Mouse (Mus musculus): ENCODE measurements around the gene Rab20. TPM values are rescaled to one million over a fixed set of nuclear protein-coding genes. Genes with fewer than 3 reads are reported as not detected.
"Not testable (repeated sequence)": the region's sequence is repeated elsewhere in the genome, so short reads cannot be mapped to it uniquely, and the experiment has no call there.

Gene Rab20
- polyA plus RNA-seq, 1 experiment from 2014 or later: 0.77 TPM

GRCm38 (mm10) chr8:11475397-11475796 lies 3.1 kb downstream of the Rab20 start:
- 13% methylated on average over 9 of the region's 10 CpGs for WGBS
- Histone ChIP-seq H3K27ac (ENCODE audit: low read length) (no peak overlapping the region), H3K36me3 (ENCODE audit: control insufficient read depth, insufficient read depth, low read length) (no peaks in the 10 kb centered on the region), H3K4me1 (ENCODE audit: control insufficient read depth, insufficient read depth, low read length) (peaks cover 17% of the 10 kb centered on the region), H3K4me2 (ENCODE audit: low read length) (no peak overlapping the region), H3K27me3 (ENCODE audit: control insufficient read depth, insufficient read depth, low read depth, low read length) (peaks cover 59% of the 10 kb centered on the region), H3K4me3 (ENCODE audit: low read depth, low read length) (no peak overlapping the region), H3K9ac (ENCODE audit: low read depth, low read length) (no peak overlapping the region), H3K9me3 (replicated peaks; ENCODE audit: control insufficient read depth, low read length, poor library complexity, severe bottlenecking) (no peaks in the 10 kb centered on the region)
- ATAC-seq: no peak

- no peak for ATAC-seq
- no peak overlapping the region for H3K4me2 ChIP-seq (ENCODE audit: low read length)
- peaks cover 38% of the 10 kb centered on the region for H3K27me3 ChIP-seq (ENCODE audit: control insufficient read depth, insufficient read depth, low read depth, low read length)
- no peak overlapping the region for H3K27ac ChIP-seq (ENCODE audit: low read length)
- H3K4me3 ChIP-seq (ENCODE audit: low read depth, low read length): no peak overlapping the region
- 51% methylated on average over 4 of the region's 4 CpGs for WGBS
- peaks cover 10% of the 10 kb centered on the region for H3K4me1 ChIP-seq (ENCODE audit: control insufficient read depth, insufficient read depth, low read length)
- no peak overlapping the region for H3K9ac ChIP-seq (ENCODE audit: low read depth, low read length)
- H3K36me3 ChIP-seq (ENCODE audit: control insufficient read depth, insufficient read depth, low read length): no peaks in the 10 kb centered on the region
- no peaks in the 10 kb centered on the region for H3K9me3 ChIP-seq (replicated peaks; ENCODE audit: control insufficient read depth, low read length, poor library complexity, severe bottlenecking)
Measured at GRCm38 (mm10) chr8:11473072-11473471, 5.4 kb downstream of the Rab20 start.

- Histone ChIP-seq H3K27me3 (ENCODE audit: control insufficient read depth, insufficient read depth, low read depth, low read length) (peaks cover 24% of the 10 kb centered on the region), H3K27ac (ENCODE audit: low read length) (no peak overlapping the region), H3K4me2 (ENCODE audit: low read length) (no peak overlapping the region), H3K4me1 (ENCODE audit: control insufficient read depth, insufficient read depth, low read length) (peaks cover under 1% of the 10 kb centered on the region; the same call in 1 of the 2 replicates), H3K9ac (ENCODE audit: low read depth, low read length) (no peak overlapping the region), H3K9me3 (replicated peaks; ENCODE audit: control insufficient read depth, low read length, poor library complexity, severe bottlenecking) (no peaks in the 10 kb centered on the region), H3K4me3 (ENCODE audit: low read depth, low read length) (no peak overlapping the region), H3K36me3 (ENCODE audit: control insufficient read depth, insufficient read depth, low read length) (no peaks in the 10 kb centered on the region)
- 36% methylated on average over 8 of the region's 8 CpGs for WGBS
- ATAC-seq: no peak
Measured at GRCm38 (mm10) chr8:11471309-11471708, 7.2 kb downstream of the Rab20 start.

- H3K9ac ChIP-seq (ENCODE audit: low read depth, low read length): no peak overlapping the region
- no peaks in the 10 kb centered on the region for H3K9me3 ChIP-seq (replicated peaks; ENCODE audit: control insufficient read depth, low read length, poor library complexity, severe bottlenecking)
- no peak for ATAC-seq
- peaks cover 18% of the 10 kb centered on the region for H3K27me3 ChIP-seq (ENCODE audit: control insufficient read depth, insufficient read depth, low read depth, low read length)
- no peaks in the 10 kb centered on the region for H3K36me3 ChIP-seq (ENCODE audit: control insufficient read depth, insufficient read depth, low read length)
- H3K4me3 ChIP-seq (ENCODE audit: low read depth, low read length): no peak overlapping the region
- 69% methylated on average over 7 of the region's 7 CpGs for WGBS
- no peaks in the 10 kb centered on the region; the same call in 1 of the 2 replicates for H3K4me1 ChIP-seq (ENCODE audit: control insufficient read depth, insufficient read depth, low read length)
- no peak overlapping the region for H3K4me2 ChIP-seq (ENCODE audit: low read length)
- H3K27ac ChIP-seq (ENCODE audit: low read length): no peak overlapping the region
Measured at GRCm38 (mm10) chr8:11470694-11471093, 7.8 kb downstream of the Rab20 start.

GRCm38 (mm10) chr8:11469095-11469494 lies 9.4 kb downstream of the Rab20 start:
- H3K4me1 ChIP-seq (ENCODE audit: control insufficient read depth, insufficient read depth, low read length): no peaks in the 10 kb centered on the region
- peaks cover 7% of the 10 kb centered on the region for H3K27me3 ChIP-seq (ENCODE audit: control insufficient read depth, insufficient read depth, low read depth, low read length)
- 13% methylated on average over 3 of the region's 3 CpGs for WGBS
- no peak overlapping the region for H3K27ac ChIP-seq (ENCODE audit: low read length)
- no peaks in the 10 kb centered on the region for H3K36me3 ChIP-seq (ENCODE audit: control insufficient read depth, insufficient read depth, low read length)
- no peak overlapping the region for H3K4me2 ChIP-seq (ENCODE audit: low read length)
- no peak overlapping the region for H3K9ac ChIP-seq (ENCODE audit: low read depth, low read length)
- no peak overlapping the region for H3K4me3 ChIP-seq (ENCODE audit: low read depth, low read length)
- no peaks in the 10 kb centered on the region for H3K9me3 ChIP-seq (replicated peaks; ENCODE audit: control insufficient read depth, low read length, poor library complexity, severe bottlenecking)
- no peak for ATAC-seq

GRCm38 (mm10) chr8:11466528-11466927 lies 12.0 kb downstream of the Rab20 start:
- H3K4me2 ChIP-seq (ENCODE audit: low read length); H3K9ac ChIP-seq (ENCODE audit: low read depth, low read length); ATAC-seq; H3K9me3 ChIP-seq (replicated peaks; ENCODE audit: control insufficient read depth, low read length, poor library complexity, severe bottlenecking); H3K27me3 ChIP-seq (ENCODE audit: control insufficient read depth, insufficient read depth, low read depth, low read length); H3K4me1 ChIP-seq (ENCODE audit: control insufficient read depth, insufficient read depth, low read length); H3K4me3 ChIP-seq (ENCODE audit: low read depth, low read length); H3K36me3 ChIP-seq (ENCODE audit: control insufficient read depth, insufficient read depth, low read length); H3K27ac ChIP-seq (ENCODE audit: low read length): not testable (repeated sequence)
- WGBS: 75% methylated on average over 4 of the region's 5 CpGs

- Histone ChIP-seq H3K4me2 (ENCODE audit: low read length) (no peak overlapping the region), H3K4me3 (ENCODE audit: low read depth, low read length) (no peak overlapping the region), H3K36me3 (ENCODE audit: control insufficient read depth, insufficient read depth, low read length) (no peaks in the 10 kb centered on the region), H3K27ac (ENCODE audit: low read length) (no peak overlapping the region), H3K27me3 (ENCODE audit: control insufficient read depth, insufficient read depth, low read depth, low read length) (no peaks in the 10 kb centered on the region; the same call in 1 of the 2 replicates), H3K9me3 (replicated peaks; ENCODE audit: control insufficient read depth, low read length, poor library complexity, severe bottlenecking) (no peaks in the 10 kb centered on the region), H3K4me1 (ENCODE audit: control insufficient read depth, insufficient read depth, low read length) (no peaks in the 10 kb centered on the region), H3K9ac (ENCODE audit: low read depth, low read length) (no peak overlapping the region)
- WGBS: 91% methylated on average over 4 of the region's 4 CpGs
- no peak for ATAC-seq
Measured at GRCm38 (mm10) chr8:11465619-11466018, 12.9 kb downstream of the Rab20 start.

GRCm38 (mm10) chr8:11464707-11464964 lies 13.9 kb downstream of the Rab20 start:
- Histone ChIP-seq H3K36me3 (ENCODE audit: control insufficient read depth, insufficient read depth, low read length) (no peaks in the 10 kb centered on the region), H3K4me3 (ENCODE audit: low read depth, low read length) (no peak overlapping the region), H3K4me2 (ENCODE audit: low read length) (no peak overlapping the region), H3K9ac (ENCODE audit: low read depth, low read length) (no peak overlapping the region), H3K27me3 (ENCODE audit: control insufficient read depth, insufficient read depth, low read depth, low read length) (no peaks in the 10 kb centered on the region; the same call in 1 of the 2 replicates), H3K9me3 (replicated peaks; ENCODE audit: control insufficient read depth, low read length, poor library complexity, severe bottlenecking) (no peaks in the 10 kb centered on the region), H3K4me1 (ENCODE audit: control insufficient read depth, insufficient read depth, low read length) (no peaks in the 10 kb centered on the region), H3K27ac (ENCODE audit: low read length) (no peak overlapping the region)
- no peak for ATAC-seq
- 86% methylated on average over 3 of the region's 3 CpGs for WGBS

GRCm38 (mm10) chr8:11463889-11464706 lies 14.4 kb downstream of the Rab20 start:
- Histone ChIP-seq H3K4me1 (ENCODE audit: control insufficient read depth, insufficient read depth, low read length) (no peaks in the 10 kb centered on the region), H3K36me3 (ENCODE audit: control insufficient read depth, insufficient read depth, low read length) (no peaks in the 10 kb centered on the region), H3K9ac (ENCODE audit: low read depth, low read length) (no peak overlapping the region), H3K27me3 (ENCODE audit: control insufficient read depth, insufficient read depth, low read depth, low read length) (no peaks in the 10 kb centered on the region; the same call in 1 of the 2 replicates), H3K4me2 (ENCODE audit: low read length) (no peak overlapping the region), H3K4me3 (ENCODE audit: low read depth, low read length) (no peak overlapping the region), H3K27ac (ENCODE audit: low read length) (no peak overlapping the region), H3K9me3 (replicated peaks; ENCODE audit: control insufficient read depth, low read length, poor library complexity, severe bottlenecking) (no peaks in the 10 kb centered on the region)
- ATAC-seq: no peak
- WGBS: 87% methylated on average over 12 of the region's 12 CpGs
